Mouse (Mus musculus) right cerebral cortex, adult 18-20 months (tissue): ENCODE data around the gene 1110002E22Rik.

Experiments
- DNase-seq: peaks from one replicate; pipeline ENCODE4 v3.0.0; 2022; ENCODE audit warnings: mixed read lengths

The 1110002E22Rik gene

GRCm38 (mm10) chr3:138065930-138066329 lies 1.1 kb downstream of the 1110002E22Rik start:
- DNase-seq, result no peak

GRCm38 (mm10) chr3:138066348-138066856 lies 1.6 kb downstream of the 1110002E22Rik start:
- peak; percentile 43 for DNase-seq

GRCm38 (mm10) chr3:138067288-138067687 lies 2.4 kb downstream of the 1110002E22Rik start, which contains the start of gene Gm5105:
Gene Gm5105, minus strand, starts transcription at chr3:138067388.
- DNase-seq, result no peak

GRCm38 (mm10) chr3:138068103-138068502 lies 3.3 kb downstream of the 1110002E22Rik start:
- no peak for DNase-seq

- no peak for DNase-seq
Observed at GRCm38 (mm10) chr3:138069756-138070511, 5.1 kb downstream of the 1110002E22Rik start.

- DNase-seq, result no peak
Observed at GRCm38 (mm10) chr3:138071004-138071403, 6.2 kb downstream of the 1110002E22Rik start.

- no peak for DNase-seq
Observed at GRCm38 (mm10) chr3:138071476-138072073, 6.7 kb downstream of the 1110002E22Rik start.

GRCm38 (mm10) chr3:138074214-138074613 lies 9.4 kb downstream of the 1110002E22Rik start:
- DNase-seq, result no peak

GRCm38 (mm10) chr3:138075209-138075608 lies 10.4 kb downstream of the 1110002E22Rik start:
- DNase-seq, result no peak

- DNase-seq, result no peak
Observed at GRCm38 (mm10) chr3:138077476-138078340, 12.9 kb downstream of the 1110002E22Rik start.

- DNase-seq, result no peak
Observed at GRCm38 (mm10) chr3:138078701-138079100, 13.8 kb downstream of the 1110002E22Rik start.

- DNase-seq, result peak; percentile 52
Observed at GRCm38 (mm10) chr3:138083073-138083637, 18.3 kb downstream of the 1110002E22Rik start.

GRCm38 (mm10) chr3:138083896-138084295 lies 19.0 kb downstream of the 1110002E22Rik start:
- DNase-seq, result no peak

- peak; percentile 56 for DNase-seq
Observed at GRCm38 (mm10) chr3:138095301-138095700, 30.4 kb downstream of the 1110002E22Rik start.

- DNase-seq, result no peak
Observed at GRCm38 (mm10) chr3:138095718-138096117, 30.9 kb downstream of the 1110002E22Rik start.

- no peak for DNase-seq
Observed at GRCm38 (mm10) chr3:138096263-138097028, 31.6 kb downstream of the 1110002E22Rik start.

GRCm38 (mm10) chr3:138097718-138098117 lies 32.9 kb downstream of the 1110002E22Rik start:
- no peak for DNase-seq

- no peak for DNase-seq
Observed at GRCm38 (mm10) chr3:138101936-138102335, 37.1 kb downstream of the 1110002E22Rik start.

- DNase-seq, result no peak
Observed at GRCm38 (mm10) chr3:138103690-138104089, 38.8 kb downstream of the 1110002E22Rik start.

GRCm38 (mm10) chr3:138105056-138105455 lies 40.2 kb downstream of the 1110002E22Rik start:
- no peak for DNase-seq

GRCm38 (mm10) chr3:138106887-138107286 lies 42.0 kb downstream of the 1110002E22Rik start:
- DNase-seq, result no peak
